Mouse (Mus musculus): ENCODE data around the gene Isx.

Isx gene

GRCm38 (mm10) chr8:74903054-74903842, 30.3 kb downstream of the Isx start:
- no peak for DNase-seq

DNA sequence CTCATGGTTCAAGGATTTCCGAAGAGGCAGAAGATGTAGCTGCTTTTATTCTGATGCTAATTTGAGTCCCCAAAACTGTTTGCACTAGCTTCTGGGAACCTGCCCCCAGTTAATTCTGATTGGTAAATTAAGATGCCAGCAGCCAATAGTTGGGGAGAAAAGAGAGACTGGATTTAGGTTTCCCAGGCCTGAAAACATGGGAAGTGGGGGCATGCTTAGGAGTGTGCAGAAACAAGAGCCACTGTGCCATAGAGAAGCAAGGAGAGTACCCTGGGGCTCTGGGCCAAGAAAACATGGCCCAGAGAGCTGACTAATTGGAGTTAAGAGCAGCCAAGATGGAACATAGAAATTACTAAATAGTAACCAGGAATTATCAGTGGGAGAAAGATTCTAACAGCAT, 33.4 kb downstream of the Isx start:
- DNase-seq = no peak

DNA sequence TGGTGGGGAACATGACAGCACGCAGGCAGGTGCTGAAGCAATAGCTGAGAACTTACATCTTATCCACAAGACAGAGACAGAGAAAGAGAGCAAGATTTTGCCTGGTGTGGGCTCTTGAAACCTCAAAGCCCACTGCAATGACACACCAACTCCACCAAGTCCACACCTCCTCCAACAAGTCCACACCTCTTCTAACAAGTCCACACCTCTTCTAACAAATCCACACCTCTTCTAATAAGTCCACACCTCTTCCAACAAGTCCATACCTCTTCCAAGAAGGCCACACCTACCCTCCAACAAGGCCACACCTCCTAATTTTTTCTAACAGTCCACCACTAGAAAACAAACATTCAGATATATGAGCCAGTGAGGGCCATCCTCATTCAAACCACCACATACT, 37.7 kb downstream of the Isx start:
- no peak for DNase-seq

- peak; percentile 42 for DNase-seq
Measured at GRCm38 (mm10) chr8:74920691-74921421, 47.9 kb downstream of the Isx start.

DNA sequence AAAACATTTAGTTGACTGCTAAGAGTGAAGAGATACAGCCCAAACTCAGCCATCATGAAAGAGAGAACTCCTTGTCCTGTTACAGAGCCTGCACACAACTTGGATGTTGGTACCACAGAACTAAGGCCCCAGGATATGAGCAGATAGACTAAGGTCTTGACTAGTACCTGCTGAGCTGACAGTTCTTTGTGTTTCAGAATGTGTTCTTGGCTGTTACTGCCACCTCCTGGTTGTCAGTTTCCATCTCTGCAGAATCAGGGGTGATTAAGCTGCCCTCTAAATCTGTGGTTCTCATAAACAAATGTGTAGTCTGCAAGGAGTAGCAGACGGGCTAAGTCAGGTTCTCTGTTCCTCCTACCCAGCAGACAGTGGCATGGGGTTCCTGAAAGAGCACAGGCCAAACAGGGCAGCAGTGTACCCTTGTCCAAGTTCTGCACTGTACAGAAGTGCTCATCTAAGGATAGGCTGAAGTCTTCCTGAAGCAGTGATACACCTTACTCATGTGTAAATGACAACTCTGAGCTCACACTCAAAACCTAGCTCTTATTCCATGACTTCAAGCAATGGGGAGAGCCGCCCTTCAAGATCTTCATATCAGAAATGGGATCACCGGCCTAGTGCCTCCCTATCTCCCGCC, 49.0 kb downstream of the Isx start:
- peak; percentile 42 for DNase-seq

DNA sequence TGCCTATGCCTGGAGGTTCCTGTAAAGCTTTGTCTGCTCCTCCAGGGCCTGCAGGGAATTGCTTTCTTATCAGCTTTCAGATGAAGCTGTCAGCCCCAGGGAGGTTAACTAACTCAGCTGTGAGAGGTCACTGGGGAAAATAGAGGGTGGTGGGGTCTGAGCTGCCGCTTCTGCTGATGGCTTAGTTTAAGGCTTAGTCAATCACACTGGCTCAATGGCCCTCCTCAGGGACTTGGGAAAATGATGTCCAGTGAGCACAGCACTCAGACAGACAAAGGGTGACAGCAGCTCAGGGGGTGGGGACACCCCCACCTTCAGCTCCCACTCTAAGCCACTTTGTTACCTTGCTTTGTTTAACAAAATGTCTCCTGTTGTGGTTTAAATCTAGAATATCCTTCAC, 55.0 kb downstream of the Isx start:
- DNase-seq = no peak

GRCm38 (mm10) chr8:74930731-74931130, 57.8 kb downstream of the Isx start:
- no peak for DNase-seq

DNA sequence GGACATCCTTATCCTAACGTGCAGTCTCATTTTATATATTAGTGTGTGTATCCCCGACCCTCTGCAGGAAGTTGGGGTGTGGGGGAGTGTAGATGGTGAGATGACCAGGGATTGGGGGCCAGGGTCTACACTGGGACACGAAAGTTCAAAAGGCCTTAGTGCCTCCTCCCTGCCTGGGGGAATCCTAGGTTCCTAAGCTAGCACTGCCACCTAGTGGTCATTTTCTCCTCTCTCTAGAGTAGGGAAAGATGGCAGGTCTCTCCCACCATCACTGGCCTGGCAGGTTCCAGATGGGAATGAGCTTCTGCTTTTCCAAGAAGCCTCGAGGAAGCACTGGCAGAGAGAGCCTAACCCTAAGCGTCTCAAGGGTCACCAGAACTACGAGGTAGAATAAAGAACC, 62.3 kb downstream of the Isx start:
- DNase-seq = peak; percentile 17

DNA sequence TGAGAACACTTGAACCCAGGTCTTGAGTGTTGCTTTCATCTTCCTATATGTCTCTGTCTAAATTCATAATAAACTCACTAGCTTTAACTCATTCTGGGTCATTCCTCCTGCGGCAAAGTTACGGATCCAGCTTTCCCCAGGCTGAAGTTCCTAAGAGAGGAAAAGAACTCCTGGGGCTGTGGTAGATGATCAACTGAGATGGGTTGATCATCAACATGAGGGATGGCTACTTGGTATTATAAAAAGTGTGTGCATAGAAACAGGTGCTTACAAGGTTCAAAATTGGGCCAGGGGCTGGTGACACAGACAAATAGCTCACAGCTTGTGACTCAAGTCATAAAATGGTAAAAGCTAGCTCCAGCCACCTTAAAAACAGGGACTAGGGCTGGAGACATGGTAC, 63.7 kb downstream of the Isx start:
- DNase-seq = no peak

DNA sequence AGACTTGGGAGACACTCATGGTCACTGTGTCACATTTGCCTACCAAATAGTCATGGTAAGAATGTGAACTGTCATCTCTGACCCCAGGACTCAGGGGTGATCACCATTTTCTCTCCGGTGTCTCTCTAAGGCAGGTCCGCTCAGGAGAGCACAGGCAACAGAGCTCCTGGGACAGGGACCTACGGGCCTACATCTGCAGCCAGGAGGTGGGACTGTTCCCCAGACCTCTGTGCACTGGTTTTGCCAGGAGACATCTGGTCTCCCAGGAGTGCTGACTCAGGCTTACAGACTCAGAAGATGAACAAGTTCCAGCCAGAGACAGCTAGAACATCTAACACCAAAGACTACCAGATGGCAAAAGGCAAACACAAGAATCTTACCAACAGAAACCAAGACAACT, 69.1 kb downstream of the Isx start:
- DNase-seq = no peak

Measured in right cerebral cortex, postnatal 25 days (tissue).